ENCODE assay signal across 26 mouse cellular contexts in genomic region chrY:1293708-1294107, GRCm38 (mm10). TPM values are rescaled to one million over a fixed set of nuclear protein-coding genes. Genes with fewer than 3 reads are reported as not detected.
DNase-seq lines count a peak whose midpoint lies in the region; ATAC-seq and TF ChIP-seq lines count a peak whose summit lies in the region.
"Had no signal": no experiment of that assay in that cellular context is flagged by ENCODE, and none has a peak within 500 bp of the region (broad histone marks: within the 10 kb centered on the region; RNA-seq: fewer than 3 reads in every experiment).

No protein-coding gene starts in this region.

- H3K27ac ChIP-seq in bone marrow macrophage, adult 2 months (ENCODE audit: insufficient read depth, low read depth, low read length) = peak overlapping the region; percentile 40
- H3K27ac ChIP-seq: embryonic facial prominence, embryonic 13.5 days; embryonic facial prominence, embryonic 15.5 days; forebrain, embryonic 10.5 days; forebrain, embryonic 12.5 days had no signal

- H3K4me1 ChIP-seq in bone marrow macrophage, adult 2 months (ENCODE audit: control insufficient read depth, insufficient read depth, low read length) = peaks cover 6% of the 10 kb centered on the region
- H3K4me1 ChIP-seq: embryonic facial prominence, embryonic 13.5 days; embryonic facial prominence, embryonic 15.5 days; forebrain, embryonic 10.5 days; forebrain, embryonic 12.5 days had no signal

- no peak for TF ChIP-seq CTCF in bone marrow macrophage, adult 2 months (IDR thresholded peaks at IDR 0.05; ENCODE audit: low read depth, low read length)

- no peak for DNase-seq in adrenal gland, postnatal 25 days
- no peak for DNase-seq in urinary bladder, postnatal 25 days (ENCODE audit: low spot score)
- no peak for DNase-seq in gastrocnemius, postnatal 10 days
- DNase-seq in ovary, postnatal 36 days (ENCODE audit: low spot score) = no peak
- DNase-seq: adrenal gland, adult 2 months; adrenal gland, postnatal 10 days; adrenal gland, postnatal 36 days; cerebellum, adult 11 months; cerebellum, adult 18-20 months; cerebellum, adult 8-10 months; cerebellum, adult 9-11 months; cerebellum, postnatal 14 days; cerebellum, postnatal 36 days; embryo, embryonic 11 days had no signal

- peak; percentile 88 for ATAC-seq in granulocyte monocyte progenitor cell, adult 5-6 weeks (replicated peaks; ENCODE audit: poor library complexity, severe bottlenecking)
- peak; percentile 57 for ATAC-seq in megakaryocyte progenitor cell, adult 5-6 weeks (replicated peaks; ENCODE audit: poor library complexity)
- ATAC-seq in neutrophil, adult 5-6 weeks (ENCODE audit: extremely low read depth, insufficient number of reproducible peaks, low FRiP score, poor library complexity, severe bottlenecking) = peak; percentile 95
- ATAC-seq: forebrain, embryonic 14.5 days; forebrain, embryonic 16.5 days had no signal

- no peak overlapping the region for H3K4me3 ChIP-seq in bone marrow macrophage, adult 2 months (ENCODE audit: insufficient read depth, low read length)
- H3K4me3 ChIP-seq: embryonic facial prominence, embryonic 13.5 days; embryonic facial prominence, embryonic 15.5 days; erythroblast, embryonic 14.5 days; forebrain, embryonic 10.5 days; forebrain, embryonic 12.5 days had no signal

- no peak for TF ChIP-seq POLR2A in bone marrow macrophage, adult 2 months (IDR thresholded peaks at IDR 0.05; ENCODE audit: borderline replicate concordance, low read depth, low read length)

RNA-seq across cellular contexts. Expression of gene Ddx3y, which starts 7.3 kb away (rescaled TPM):
- not detected in 2 replicates for polyA plus RNA-seq in bone marrow macrophage, adult 2 months (2012; ENCODE audit: insufficient read depth, insufficient read length, missing spikeins)
- total RNA-seq in granulocyte monocyte progenitor cell, adult 5-6 weeks (2014; fragmentation: Nextera tagmentation) = 37.5 and 41.1 TPM in 2 replicates
- 60.2 and 69.1 TPM in 2 replicates for total RNA-seq in granulocyte monocyte progenitor cell, adult 5-6 weeks (2017)
- 35.9 and 40.2 TPM in 2 replicates for total RNA-seq in megakaryocyte progenitor cell, adult 5-6 weeks (2015)
- total RNA-seq in megakaryocyte progenitor cell, adult 5-6 weeks (2017) = 54.0 and 64.3 TPM in 2 replicates
- 89.3 and 103 TPM in 2 replicates for total RNA-seq in neutrophil, adult 5-6 weeks (2017)
- total RNA-seq in adrenal gland, postnatal 25 days (2021) = not detected in 2 replicates
- total RNA-seq in gastrocnemius, postnatal 10 days (2021) = 10 to 100 TPM in 1 of 2 experiments, not detected in 1; 56.8 TPM
- polyA plus RNA-seq: adrenal gland, adult 2 months; C2C12 had no signal

RNA-seq across cellular contexts. Expression of gene Uty, which starts 48.1 kb away (rescaled TPM):
- polyA plus RNA-seq in bone marrow macrophage, adult 2 months (2012; ENCODE audit: insufficient read depth, insufficient read length, missing spikeins) = not detected in 2 replicates
- 27.0 and 30.7 TPM in 2 replicates for total RNA-seq in granulocyte monocyte progenitor cell, adult 5-6 weeks (2014; fragmentation: Nextera tagmentation)
- total RNA-seq in granulocyte monocyte progenitor cell, adult 5-6 weeks (2017) = 29.1 and 33.6 TPM in 2 replicates
- total RNA-seq in megakaryocyte progenitor cell, adult 5-6 weeks (2015) = 25.6 and 33.0 TPM in 2 replicates
- 23.7 and 36.5 TPM in 2 replicates for total RNA-seq in megakaryocyte progenitor cell, adult 5-6 weeks (2017)
- 27.8 and 29.0 TPM in 2 replicates for total RNA-seq in neutrophil, adult 5-6 weeks (2017)
- not detected in 2 replicates for total RNA-seq in adrenal gland, postnatal 25 days (2021)
- 10 to 100 TPM in 1 of 2 experiments, not detected in 1; 15.4 TPM for total RNA-seq in gastrocnemius, postnatal 10 days (2021)
- polyA plus RNA-seq: adrenal gland, adult 2 months; C2C12 had no signal
